Mouse (Mus musculus) brown adipose tissue, adult 24 weeks (tissue): ENCODE measurements around the gene Kdelr1. TPM values are rescaled to one million over a fixed set of nuclear protein-coding genes. Genes with fewer than 3 reads are reported as not detected.

ENCODE experiments used
- H3K27ac ChIP-seq: fragments of 200-500 bp; replicated peaks from 2 replicates; pipeline ENCODE4 v1.5.1; 2012; ENCODE audit warnings: low read depth, mild to moderate bottlenecking, low read length
- H3K4me1 ChIP-seq: fragments of 200-500 bp; 2 replicates; pipeline ENCODE4 v1.6.1; 2012; ENCODE audit warnings: low read length, mixed read lengths; ENCODE audit not compliant: control insufficient read depth, insufficient read depth, insufficient read length
- H3K4me3 ChIP-seq: fragments of 200-500 bp; 2 replicates; pipeline ENCODE4 v1.5.1; 2012; ENCODE audit warnings: low read depth, mild to moderate bottlenecking, low read length, moderate library complexity; ENCODE audit not compliant: insufficient read depth
- polyA plus RNA-seq: library from polyadenylated mRNA; stranded (reverse); fragments of >200 nt; gene quantifications from 2 replicates; pipeline ENCODE4 v1.2.4, GENCODE M21; 2012; ENCODE audit not compliant: missing spikeins, insufficient read depth, insufficient read length

Kdelr1 gene
- polyA plus RNA-seq, result 95.6 and 96.1 TPM in 2 replicates

DNA sequence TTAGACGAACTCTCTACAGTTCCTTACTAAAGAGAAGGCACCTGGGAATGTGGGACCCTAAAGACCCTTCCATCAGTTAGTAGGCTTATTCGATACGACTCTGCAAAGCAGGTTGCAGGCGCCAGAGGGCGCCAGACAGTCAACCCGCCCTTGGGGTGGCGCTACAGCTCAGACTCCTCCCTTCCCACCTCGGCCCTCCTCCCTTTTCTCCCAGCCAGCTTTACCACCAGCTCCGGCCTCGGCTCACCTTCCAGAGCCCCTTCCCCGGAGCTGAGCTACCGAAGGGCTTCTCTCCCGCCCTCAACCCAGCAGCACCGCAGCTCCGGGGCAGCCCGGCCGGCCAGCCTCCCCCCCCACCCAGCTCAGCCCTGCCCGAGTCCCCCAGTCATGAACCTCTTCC, at the start of gene Kdelr1:
Gene Kdelr1 (plus strand): TSS at position 149 of the 400 bp plus-strand sequence.
- 0 out of 2 replicates have a peak, but pooled peaks cover 3% of the 10 kb centered on the region for H3K4me1 ChIP-seq
- H3K4me3 ChIP-seq, result peak within 1 kb of the TSS; percentile 82
- H3K27ac ChIP-seq, result peak within 1 kb of the TSS; percentile 84

DNA sequence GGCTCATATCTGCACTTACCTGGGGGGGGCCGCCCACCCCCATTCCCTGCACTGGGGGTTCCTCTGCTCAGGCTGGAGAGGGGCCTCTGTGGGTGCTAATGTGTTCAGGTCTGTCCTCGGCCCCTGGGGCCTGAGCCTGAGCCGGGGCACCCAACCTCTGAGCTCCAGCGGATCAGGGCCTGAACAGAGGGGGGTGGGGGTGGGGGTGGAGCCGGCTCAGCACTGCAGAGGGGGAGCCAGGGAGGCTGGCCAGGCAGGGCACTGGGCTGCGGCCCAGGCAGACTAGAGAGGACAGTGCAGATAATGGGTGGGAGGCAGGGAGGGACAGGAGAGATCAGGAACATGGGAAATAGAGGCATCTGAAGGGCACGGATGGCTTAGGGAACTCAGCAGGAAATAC, 48.0 kb upstream of the Kdelr1 start, which contains the start of gene Kcnj14:
Gene Kcnj14 (minus strand): TSS at position 185 of the 400 bp plus-strand sequence.
- peak within 1 kb of the TSS; percentile 32; the same call in 1 of the 2 replicates for H3K27ac ChIP-seq
- peaks cover 7% of the 10 kb centered on the region for H3K4me1 ChIP-seq
- H3K4me3 ChIP-seq, result no peak within 1 kb of the TSS

DNA sequence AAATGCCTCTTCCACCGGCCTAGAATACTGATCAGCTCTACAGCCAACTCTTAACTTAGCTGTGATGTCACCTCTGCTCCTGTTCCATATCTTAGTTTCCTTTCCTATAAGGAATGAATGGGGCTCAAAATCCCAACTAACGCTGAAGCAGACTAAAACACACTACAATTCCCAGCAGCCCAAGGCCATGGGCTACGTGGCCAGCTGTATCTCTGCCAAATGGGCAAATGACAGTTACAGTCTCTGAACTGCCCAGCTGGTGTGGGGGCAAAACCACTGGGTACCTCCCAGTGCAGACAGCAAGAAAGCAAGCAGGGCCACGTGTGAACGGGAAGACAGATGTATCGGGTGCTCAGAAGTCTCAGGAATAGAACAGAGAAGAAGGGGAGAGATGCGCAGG, 45.9 kb upstream of the Kdelr1 start:
- no peak overlapping the region for H3K27ac ChIP-seq
- H3K4me1 ChIP-seq, result peaks cover 12% of the 10 kb centered on the region
- H3K4me3 ChIP-seq, result no peak overlapping the region

DNA sequence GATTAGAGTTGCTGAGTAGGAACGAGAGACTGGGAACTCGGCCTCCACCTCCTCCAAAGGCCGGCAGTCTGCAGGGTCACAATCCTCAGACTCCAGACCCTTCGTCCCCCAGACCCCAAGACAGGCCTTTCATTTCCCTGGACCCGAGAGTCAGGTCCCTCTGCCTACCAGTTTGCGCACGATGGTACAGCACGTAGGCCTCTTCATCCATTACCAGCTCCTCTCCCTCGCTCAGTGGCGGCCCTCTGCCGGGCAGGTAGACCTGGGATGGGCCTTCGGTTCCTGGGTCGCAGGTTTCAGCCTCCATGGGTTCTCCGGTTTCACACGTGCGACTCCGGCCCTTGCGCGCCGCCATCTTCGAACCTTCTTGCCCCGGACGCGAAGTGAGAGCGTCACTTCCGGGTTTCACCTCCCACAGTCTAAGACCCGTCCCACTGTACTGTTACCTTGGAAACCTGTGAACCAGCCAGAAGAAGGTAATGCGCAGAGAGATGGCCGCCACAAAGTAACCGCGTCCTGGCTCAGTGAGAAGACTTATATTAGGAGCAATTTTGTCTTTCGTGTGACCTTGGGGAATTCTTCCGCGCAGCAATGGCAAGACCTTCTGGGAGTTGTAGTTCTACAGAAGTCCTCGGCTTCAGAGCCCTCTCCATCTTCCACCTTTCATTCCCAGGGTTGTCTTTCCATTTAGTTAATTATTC, 42.0 kb upstream of the Kdelr1 start, which contains the start of gene Grwd1:
Gene Grwd1 (minus strand): TSS at position 518 of the 701 bp plus-strand sequence.
- Histone ChIP-seq H3K4me1 (peaks cover 8% of the 10 kb centered on the region), H3K27ac (peak within 1 kb of the TSS; percentile 80), H3K4me3 (peak within 1 kb of the TSS; percentile 63)

DNA sequence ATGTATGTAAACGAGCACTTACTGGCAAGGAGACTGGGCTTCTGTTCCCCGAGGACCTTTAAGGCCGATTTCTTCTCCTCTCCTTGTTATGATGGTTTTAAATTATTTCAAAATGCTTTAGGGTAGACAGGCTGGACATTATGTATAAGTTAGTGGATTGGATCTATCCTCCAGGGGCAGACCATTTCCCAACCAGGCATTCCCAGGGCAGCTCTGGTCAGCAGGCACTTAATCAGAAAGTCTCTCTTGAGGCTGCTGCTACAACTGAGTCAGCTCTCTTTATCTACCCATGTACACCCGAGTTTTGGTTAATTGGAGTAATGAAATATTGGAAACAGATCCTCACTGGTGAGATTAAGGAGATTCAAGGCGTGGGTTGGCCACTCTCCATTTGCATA, 41.4 kb upstream of the Kdelr1 start:
- peaks cover 5% of the 10 kb centered on the region; the same call in 1 of the 2 replicates for H3K4me1 ChIP-seq
- H3K27ac ChIP-seq, result no peak overlapping the region
- H3K4me3 ChIP-seq, result peak overlapping the region; percentile 63

DNA sequence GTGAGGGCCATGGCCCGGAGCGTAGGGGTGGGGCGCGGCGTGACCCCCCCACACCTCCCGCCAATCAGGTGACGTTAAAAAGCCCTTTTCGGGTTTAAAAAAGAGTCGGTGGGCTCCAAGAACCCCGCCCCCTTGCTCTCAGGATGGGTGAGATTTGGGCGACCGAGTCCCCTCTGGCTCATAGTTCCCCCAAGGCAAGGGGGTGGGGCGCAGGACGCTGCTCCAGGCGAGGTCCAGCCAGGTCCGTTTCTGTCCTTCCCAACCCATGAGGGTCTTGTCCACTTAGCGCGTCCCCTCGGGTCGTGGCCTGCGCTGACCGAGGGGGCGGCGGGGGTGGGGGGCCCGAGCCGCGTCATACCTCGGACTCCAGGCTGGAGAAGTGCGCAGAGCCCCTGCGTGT, 40.1 kb upstream of the Kdelr1 start:
- Histone ChIP-seq H3K27ac (no peak overlapping the region), H3K4me1 (peaks cover 5% of the 10 kb centered on the region; the same call in 1 of the 2 replicates), H3K4me3 (no peak overlapping the region)

DNA sequence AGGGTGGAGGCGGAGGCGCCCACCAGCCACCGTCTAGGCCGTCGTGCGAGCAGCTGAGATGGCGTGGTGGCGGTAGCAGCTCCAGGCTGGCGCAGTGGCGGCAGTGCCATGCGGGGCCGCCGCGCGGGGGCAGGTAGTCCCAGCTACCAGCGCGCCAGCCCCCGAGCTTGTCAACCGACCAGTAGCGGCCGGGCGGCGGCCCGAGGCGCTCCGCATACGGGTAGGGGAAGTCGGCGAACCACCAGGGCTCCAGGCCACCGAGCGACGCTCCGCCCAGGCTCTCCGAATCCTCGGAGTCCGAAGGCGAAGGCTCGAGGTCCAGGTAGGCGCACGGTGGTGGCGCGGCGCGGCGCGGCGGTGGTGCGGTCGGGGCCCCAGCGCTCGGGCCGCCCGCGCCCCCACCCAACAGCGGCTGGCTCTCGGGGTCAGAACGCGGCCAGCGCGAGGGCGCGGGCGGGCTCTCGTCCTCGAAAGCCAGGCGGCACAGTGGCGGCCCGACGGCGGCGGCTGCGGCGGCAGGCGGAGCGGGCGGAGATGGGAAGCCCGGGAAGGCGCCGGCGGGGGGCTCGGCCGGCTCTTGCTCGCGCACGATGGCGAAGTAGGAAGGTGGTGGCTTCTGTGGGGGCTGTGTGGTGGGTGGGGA, 39.3 kb upstream of the Kdelr1 start:
- Histone ChIP-seq H3K4me3 (peak overlapping the region; percentile 46), H3K27ac (no peak overlapping the region), H3K4me1 (peaks cover 5% of the 10 kb centered on the region; the same call in 1 of the 2 replicates)

DNA sequence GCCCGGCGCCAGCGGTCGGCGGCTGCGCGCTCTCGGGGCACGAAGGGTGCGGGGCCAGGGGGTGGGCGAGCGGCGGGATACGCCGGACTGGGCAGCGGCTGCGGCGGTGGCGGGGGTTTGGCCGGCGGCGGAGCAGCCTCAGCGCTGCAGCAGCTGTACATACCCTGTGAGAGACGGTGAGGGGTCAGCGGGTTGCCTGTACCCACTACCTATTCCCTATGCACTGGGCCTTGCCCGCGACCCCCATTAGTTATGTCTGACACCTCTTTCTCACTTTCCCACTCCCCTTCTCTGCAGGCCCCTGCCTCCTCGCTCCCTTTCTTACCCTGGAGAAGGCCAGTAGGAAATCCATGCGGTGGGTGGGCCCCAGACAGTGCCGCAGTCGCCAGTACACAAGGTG, 38.6 kb upstream of the Kdelr1 start:
- Histone ChIP-seq H3K4me1 (peaks cover 5% of the 10 kb centered on the region; the same call in 1 of the 2 replicates), H3K4me3 (no peak overlapping the region)

DNA sequence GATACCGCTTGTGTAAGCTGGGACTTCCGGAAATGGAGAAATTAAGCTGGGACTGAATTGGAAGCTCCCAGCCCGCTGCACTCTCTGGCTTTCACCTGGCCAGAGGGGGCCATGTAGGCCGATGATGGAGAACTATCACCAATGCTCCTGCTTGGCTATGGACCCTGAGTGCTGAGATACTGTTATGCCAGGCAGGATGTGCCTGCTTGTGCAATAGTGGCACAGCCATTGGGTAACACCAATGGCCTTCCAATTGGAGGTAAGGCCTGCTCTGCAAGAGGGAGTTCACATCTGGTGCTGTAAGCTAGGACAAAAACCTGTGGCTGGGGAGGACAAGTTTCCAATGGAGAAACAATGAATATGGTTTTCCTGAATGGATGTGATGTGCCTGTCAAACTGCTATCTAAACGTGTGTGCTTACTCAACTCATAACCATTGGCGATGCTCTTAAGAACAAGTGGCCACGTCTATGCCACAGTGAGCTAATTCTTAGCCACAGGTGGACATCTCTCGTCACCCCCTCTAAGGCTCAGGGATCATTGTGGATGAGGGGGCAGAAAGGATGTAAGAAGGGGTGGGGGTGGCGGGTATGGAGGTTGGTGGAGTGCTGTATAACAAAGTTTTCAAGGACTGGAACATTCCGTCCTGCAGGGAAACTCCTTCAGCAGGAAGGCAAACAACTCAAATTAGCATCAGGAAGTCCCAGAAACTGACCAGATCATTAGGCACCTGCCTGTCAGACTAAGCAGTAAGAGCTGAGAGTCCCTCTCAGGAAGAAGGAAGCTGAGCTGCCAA, 29.4 kb upstream of the Kdelr1 start:
- Histone ChIP-seq H3K4me3 (no peak overlapping the region), H3K4me1 (no peaks in the 10 kb centered on the region), H3K27ac (no peak overlapping the region)

More for the DNA sequence above, 38.6 kb upstream of the Kdelr1 start:
- H3K27ac ChIP-seq, result no peak overlapping the region

DNA sequence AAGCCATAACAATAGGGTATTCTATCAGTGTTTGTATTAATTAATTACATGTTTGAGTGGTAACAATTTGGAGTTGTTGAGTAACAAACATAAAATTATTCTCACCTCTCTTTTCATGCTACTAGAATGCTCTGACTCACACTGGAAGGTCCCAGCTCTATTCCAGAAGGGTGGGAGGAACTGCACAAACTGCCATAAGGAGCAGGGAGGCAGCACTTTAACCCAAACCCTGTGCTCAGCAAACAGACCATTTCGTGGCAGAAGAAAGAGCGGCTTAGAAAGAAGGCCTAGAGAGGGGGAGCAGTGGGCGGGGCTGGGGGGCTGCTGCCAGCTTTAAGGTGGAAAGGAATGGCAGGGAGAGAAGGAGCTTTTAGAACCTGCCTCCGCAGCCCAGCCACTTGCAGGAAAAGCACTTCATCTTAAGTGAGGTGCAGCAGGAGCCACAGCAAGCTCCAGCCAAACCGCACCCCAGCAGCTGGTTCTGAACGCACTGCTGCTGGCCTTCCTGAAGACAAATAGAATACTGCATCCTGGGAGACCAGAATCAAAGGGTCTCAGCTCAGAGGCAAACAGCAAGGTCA, 24.0 kb upstream of the Kdelr1 start:
- Histone ChIP-seq H3K4me3 (no peak overlapping the region), H3K27ac (no peak overlapping the region), H3K4me1 (no peaks in the 10 kb centered on the region)

DNA sequence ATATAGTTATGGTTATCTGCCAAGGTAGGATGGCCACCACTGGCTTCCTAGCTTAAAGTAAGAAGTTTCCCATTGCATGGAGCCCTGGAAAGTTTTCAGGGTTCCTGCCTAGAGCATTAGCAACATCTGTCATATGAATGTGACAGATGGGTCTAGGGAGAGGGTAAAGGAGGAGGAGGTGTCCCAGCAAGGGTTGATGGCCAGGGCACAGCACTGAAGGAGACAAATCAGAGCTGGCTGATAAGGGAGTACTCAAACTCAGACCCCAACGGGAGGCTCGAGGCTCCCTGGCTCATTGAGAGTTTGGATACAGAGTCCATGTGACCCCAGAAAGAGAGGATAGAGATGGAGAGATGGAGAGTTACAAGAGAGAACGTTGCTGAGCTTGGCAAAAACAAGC, 21.9 kb upstream of the Kdelr1 start:
- no peaks in the 10 kb centered on the region for H3K4me1 ChIP-seq
- no peak overlapping the region for H3K27ac ChIP-seq
- H3K4me3 ChIP-seq, result no peak overlapping the region

DNA sequence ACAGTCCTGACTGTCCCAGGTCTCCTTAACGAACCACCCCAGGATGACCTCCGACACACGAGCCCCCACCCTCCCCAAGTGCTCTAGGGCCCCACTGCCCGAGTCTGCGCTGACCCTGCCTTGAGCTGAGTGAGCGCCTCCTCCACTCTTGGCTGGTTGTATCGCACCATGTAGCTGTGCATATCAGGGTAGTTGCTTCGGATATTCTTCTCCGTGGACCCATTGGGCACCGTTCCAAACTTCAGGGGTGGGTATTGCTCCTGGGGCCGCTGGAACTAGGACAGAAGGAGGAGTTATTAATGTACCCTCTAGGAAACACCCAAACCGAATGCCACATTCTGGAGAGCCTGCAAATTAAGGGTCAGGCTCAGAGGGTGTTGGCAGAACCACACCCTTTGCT, 19.5 kb upstream of the Kdelr1 start:
- Histone ChIP-seq H3K27ac (no peak overlapping the region), H3K4me3 (no peak overlapping the region), H3K4me1 (no peaks in the 10 kb centered on the region)

DNA sequence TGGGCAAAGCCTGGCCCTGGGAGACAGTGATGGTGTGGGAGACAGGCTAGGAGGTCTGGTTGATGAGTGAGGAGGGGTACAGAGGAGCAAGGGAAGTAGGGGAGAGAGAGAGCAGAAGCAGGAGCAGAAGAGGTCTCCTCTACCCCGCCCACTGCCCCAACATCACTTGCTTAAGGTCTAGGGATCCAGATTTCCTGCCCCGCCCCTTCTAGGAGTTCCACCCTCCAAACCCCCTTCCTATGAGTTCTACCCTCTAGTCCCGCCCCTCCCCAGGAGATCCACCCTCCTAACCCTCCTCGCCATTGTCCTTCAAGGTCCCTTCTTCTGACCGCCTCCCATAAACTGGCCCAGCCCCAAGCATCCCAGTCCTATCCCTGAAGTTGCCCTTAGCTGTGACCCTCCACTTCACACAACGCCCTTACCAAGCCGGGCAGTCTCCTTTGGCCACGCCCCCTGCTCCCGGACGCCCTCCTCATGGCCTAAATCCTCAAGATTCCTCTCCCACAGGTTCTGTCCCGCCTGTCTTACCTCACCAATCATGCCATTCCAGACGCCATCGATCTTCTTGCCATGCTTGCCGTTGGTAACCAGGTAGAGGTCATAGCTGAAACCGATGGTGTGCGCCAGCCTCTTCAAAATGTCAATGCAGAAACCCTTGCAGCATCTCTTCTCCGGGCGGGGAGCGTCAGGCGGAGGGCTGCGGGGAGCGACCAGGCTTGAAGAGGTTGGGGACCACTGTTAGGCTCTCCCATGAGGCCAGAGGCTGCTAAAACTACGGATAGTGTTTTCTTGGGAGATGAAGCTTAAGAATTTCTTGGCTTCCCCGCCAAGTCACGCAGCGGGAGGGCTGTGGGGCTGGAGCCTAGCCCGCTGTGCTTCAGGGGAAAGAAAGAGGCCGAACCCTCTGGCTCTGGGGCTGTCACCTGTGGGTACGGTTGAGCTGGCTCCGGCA, 15.3 kb upstream of the Kdelr1 start:
- Histone ChIP-seq H3K4me1 (no peaks in the 10 kb centered on the region), H3K27ac (no peak overlapping the region), H3K4me3 (peak overlapping the region; percentile 27)

DNA sequence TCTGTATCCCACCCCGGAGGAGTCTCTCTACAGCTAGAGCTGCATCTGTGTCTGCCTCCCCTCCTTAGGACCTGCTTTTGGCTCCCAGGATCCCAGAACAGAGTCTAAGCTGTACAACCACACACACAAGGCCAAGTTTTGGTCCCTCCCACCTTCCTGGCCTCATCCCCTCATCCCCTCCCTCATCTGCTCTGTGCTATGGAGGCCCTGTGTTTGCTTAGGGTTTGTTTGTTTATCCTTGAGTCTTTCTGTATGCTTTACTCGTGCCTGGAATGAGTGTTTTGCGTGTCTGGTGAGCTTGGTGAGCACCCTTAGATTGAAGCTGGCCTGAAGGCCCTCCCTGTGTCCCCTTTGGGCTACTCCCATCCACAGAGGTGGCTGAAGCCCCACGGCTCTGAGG, 13.6 kb upstream of the Kdelr1 start:
- no peaks in the 10 kb centered on the region for H3K4me1 ChIP-seq
- no peak overlapping the region for H3K27ac ChIP-seq
- no peak overlapping the region for H3K4me3 ChIP-seq
